In genomic region chr4:25483621-25483933, GRCm38 (mm10) we compare ENCODE assay signal across 24 mouse cellular contexts.
DNase-seq lines count a peak whose midpoint lies in the region; ATAC-seq and TF ChIP-seq lines count a peak whose summit lies in the region.
"Had no signal": no experiment of that assay in that cellular context is flagged by ENCODE, and none has a peak within 500 bp of the region (broad histone marks: within the 10 kb centered on the region; RNA-seq: fewer than 3 reads in every experiment).

No protein-coding gene starts in this region.

- in situ Hi-C loops in ES-E14 (cut with MboI; ENCODE audit: low sequenced_read_pairs in 2 of 2, unreplicated experiment in 2 of 2), result no loop called here

- H3K9me3 ChIP-seq in forebrain, embryonic 12.5 days, result no peaks in the 10 kb centered on the region
- H3K9me3 ChIP-seq in forebrain, embryonic 10.5 days, result no peaks in the 10 kb centered on the region
- no peaks in the 10 kb centered on the region for H3K9me3 ChIP-seq in hindbrain, embryonic 16.5 days (ENCODE audit: control insufficient read depth, low read length)
- H3K9me3 ChIP-seq in hindbrain, postnatal 0 days (ENCODE audit: low read length), result no peaks in the 10 kb centered on the region
- H3K9me3 ChIP-seq in ES-E14 (ENCODE audit: control insufficient read depth, insufficient read depth, low read depth, low read length), result no peaks in the 10 kb centered on the region
- H3K9me3 ChIP-seq in forebrain, postnatal 0 days (ENCODE audit: low read length), result no peaks in the 10 kb centered on the region
- no peaks in the 10 kb centered on the region for H3K9me3 ChIP-seq in intestine, embryonic 16.5 days (ENCODE audit: control insufficient read depth, low read length)
- H3K9me3 ChIP-seq: embryonic facial prominence, embryonic 15.5 days; G1E; heart, embryonic 12.5 days; liver, embryonic 13.5 days had no signal

- no peaks in the 10 kb centered on the region for H3K27me3 ChIP-seq in forebrain, embryonic 12.5 days
- no peaks in the 10 kb centered on the region for H3K27me3 ChIP-seq in forebrain, embryonic 10.5 days (ENCODE audit: poor library complexity, severe bottlenecking)
- H3K27me3 ChIP-seq in hindbrain, embryonic 16.5 days (replicated peaks; ENCODE audit: control insufficient read depth, insufficient read depth, low read length), result no peaks in the 10 kb centered on the region
- H3K27me3 ChIP-seq in hindbrain, postnatal 0 days (ENCODE audit: insufficient read depth, low read length), result no peaks in the 10 kb centered on the region
- H3K27me3 ChIP-seq in forebrain, postnatal 0 days (ENCODE audit: insufficient read depth, low read length), result no peaks in the 10 kb centered on the region
- no peaks in the 10 kb centered on the region for H3K27me3 ChIP-seq in intestine, embryonic 16.5 days (replicated peaks; ENCODE audit: control insufficient read depth, insufficient read depth, low read length)
- no peaks in the 10 kb centered on the region for H3K27me3 ChIP-seq in thymus, adult 2 months (ENCODE audit: control insufficient read depth, insufficient read depth, low read length)
- H3K27me3 ChIP-seq: embryonic facial prominence, embryonic 15.5 days; heart, embryonic 12.5 days; liver, embryonic 13.5 days had no signal

- no peak for DNase-seq in forebrain, embryonic 10.5 days (ENCODE audit: extremely low spot score, low spot score)
- no peak for DNase-seq in hindbrain, postnatal 0 days (ENCODE audit: low spot score)
- DNase-seq in ES-E14 (ENCODE audit: low read depth, low spot score), result peak; percentile 6
- no peak for DNase-seq in forebrain, postnatal 0 days
- no peak for DNase-seq in thymus, adult 2 months
- DNase-seq: adrenal gland, postnatal 14 days; cerebellum, adult 8-10 months; cerebellum, postnatal 36 days; embryo, embryonic 11 days; gastrocnemius, postnatal 14 days; heart, adult 11 months; heart, postnatal 10 days; layer of hippocampus, adult 9-11 months; liver, embryonic 13.5 days; lung, adult 2 months; lung, postnatal 14 days; thymus, postnatal 4 days had no signal

- H3K9ac ChIP-seq in forebrain, embryonic 12.5 days, result no peak overlapping the region
- no peak overlapping the region for H3K9ac ChIP-seq in hindbrain, embryonic 16.5 days (ENCODE audit: low read depth, low read length)
- no peak overlapping the region for H3K9ac ChIP-seq in hindbrain, postnatal 0 days (replicated peaks; ENCODE audit: low read length)
- no peak overlapping the region for H3K9ac ChIP-seq in ES-E14 (ENCODE audit: insufficient read depth, low read depth, low read length, poor library complexity, severe bottlenecking)
- H3K9ac ChIP-seq in forebrain, postnatal 0 days, result no peak overlapping the region
- H3K9ac ChIP-seq in intestine, embryonic 16.5 days (ENCODE audit: low read depth, low read length), result no peak overlapping the region
- H3K9ac ChIP-seq: embryonic facial prominence, embryonic 15.5 days; heart, embryonic 12.5 days; liver, embryonic 13.5 days had no signal

- TF ChIP-seq POLR2A in thymus, adult 2 months (IDR thresholded peaks at IDR 0.05; ENCODE audit: control insufficient read depth, extremely low read depth, insufficient read depth, low read length, poor library complexity), result no peak

- peaks cover 5% of the 10 kb centered on the region; the same call in 1 of the 2 replicates for H3K4me1 ChIP-seq in forebrain, embryonic 12.5 days
- peaks cover 5% of the 10 kb centered on the region; the same call in 1 of the 2 replicates for H3K4me1 ChIP-seq in forebrain, embryonic 10.5 days
- H3K4me1 ChIP-seq in hindbrain, embryonic 16.5 days (ENCODE audit: control insufficient read depth, insufficient read depth, low read depth, low read length), result 0 out of 2 replicates have a peak, but pooled peaks cover 2% of the 10 kb centered on the region
- H3K4me1 ChIP-seq in hindbrain, postnatal 0 days (ENCODE audit: insufficient read depth, low read length), result no peaks in the 10 kb centered on the region
- H3K4me1 ChIP-seq in ES-E14 (ENCODE audit: control insufficient read depth in 2 of 2, insufficient read depth in 2 of 2, low read length in 2 of 2, poor library complexity in 1 of 2), result 0 out of 4 replicates have a peak, but pooled peaks cover 0 to 2% of the 10 kb centered on the region in 2 experiments
- no peaks in the 10 kb centered on the region for H3K4me1 ChIP-seq in forebrain, postnatal 0 days (ENCODE audit: insufficient read depth)
- H3K4me1 ChIP-seq in intestine, embryonic 16.5 days (ENCODE audit: control insufficient read depth, insufficient read depth, low read length), result no peaks in the 10 kb centered on the region
- no peaks in the 10 kb centered on the region for H3K4me1 ChIP-seq in thymus, adult 2 months (replicated peaks; ENCODE audit: control insufficient read depth, insufficient read depth, low read length)
- H3K4me1 ChIP-seq: embryonic facial prominence, embryonic 15.5 days; heart, embryonic 12.5 days; liver, embryonic 13.5 days had no signal

- H3K27ac ChIP-seq in forebrain, embryonic 12.5 days, result 0 out of 2 replicates have a peak overlapping the region, but pooled peaks have one; percentile 42
- no peak overlapping the region for H3K27ac ChIP-seq in forebrain, embryonic 10.5 days
- H3K27ac ChIP-seq in hindbrain, embryonic 16.5 days (ENCODE audit: low read depth, low read length), result no peak overlapping the region; the same call in 1 of the 2 replicates
- H3K27ac ChIP-seq in hindbrain, postnatal 0 days, result no peak overlapping the region
- H3K27ac ChIP-seq in ES-E14 (ENCODE audit: insufficient read depth, low read depth, low read length, poor library complexity, severe bottlenecking), result no peak overlapping the region
- no peak overlapping the region for H3K27ac ChIP-seq in forebrain, postnatal 0 days (ENCODE audit: low read depth, low read length)
- H3K27ac ChIP-seq in intestine, embryonic 16.5 days (ENCODE audit: low read length), result no peak overlapping the region
- H3K27ac ChIP-seq in thymus, adult 2 months (ENCODE audit: control insufficient read depth, insufficient read depth, low read length), result no peak overlapping the region
- H3K27ac ChIP-seq: embryonic facial prominence, embryonic 15.5 days; kidney, postnatal 0 days; liver, embryonic 13.5 days had no signal

- no peak overlapping the region for H3K4me3 ChIP-seq in forebrain, embryonic 12.5 days (replicated peaks)
- H3K4me3 ChIP-seq in forebrain, embryonic 10.5 days, result no peak overlapping the region
- H3K4me3 ChIP-seq in hindbrain, embryonic 16.5 days (ENCODE audit: low read length), result no peak overlapping the region
- no peak overlapping the region for H3K4me3 ChIP-seq in hindbrain, postnatal 0 days (ENCODE audit: low read length)
- no peak overlapping the region for H3K4me3 ChIP-seq in ES-E14 (ENCODE audit: insufficient read depth in 1 of 2, low read depth in 1 of 2, low read length in 2 of 2, poor library complexity in 1 of 2, severe bottlenecking in 1 of 2)
- no peak overlapping the region for H3K4me3 ChIP-seq in forebrain, postnatal 0 days (ENCODE audit: low read depth, low read length)
- H3K4me3 ChIP-seq in intestine, embryonic 16.5 days (ENCODE audit: low read length), result no peak overlapping the region
- H3K4me3 ChIP-seq in thymus, adult 2 months (ENCODE audit: control insufficient read depth, insufficient read depth, low read length), result no peak overlapping the region
- H3K4me3 ChIP-seq: embryonic facial prominence, embryonic 15.5 days; heart, embryonic 12.5 days; liver, embryonic 13.5 days had no signal

- no peak overlapping the region for H3K4me2 ChIP-seq in forebrain, embryonic 12.5 days
- no peak overlapping the region for H3K4me2 ChIP-seq in hindbrain, embryonic 16.5 days (ENCODE audit: low read length)
- no peak overlapping the region for H3K4me2 ChIP-seq in hindbrain, postnatal 0 days (ENCODE audit: low read depth, low read length)
- no peak overlapping the region for H3K4me2 ChIP-seq in forebrain, postnatal 0 days (ENCODE audit: low read depth)
- no peak overlapping the region for H3K4me2 ChIP-seq in intestine, embryonic 16.5 days (ENCODE audit: low read depth, low read length)
- H3K4me2 ChIP-seq: embryonic facial prominence, embryonic 15.5 days; heart, embryonic 12.5 days; liver, embryonic 13.5 days had no signal

- no peaks in the 10 kb centered on the region for H3K36me3 ChIP-seq in forebrain, embryonic 12.5 days (replicated peaks)
- no peaks in the 10 kb centered on the region for H3K36me3 ChIP-seq in forebrain, embryonic 10.5 days (replicated peaks)
- H3K36me3 ChIP-seq in hindbrain, embryonic 16.5 days (ENCODE audit: control insufficient read depth, insufficient read depth, low read length), result no peaks in the 10 kb centered on the region
- no peaks in the 10 kb centered on the region for H3K36me3 ChIP-seq in hindbrain, postnatal 0 days (ENCODE audit: insufficient read depth, low read length)
- no peaks in the 10 kb centered on the region for H3K36me3 ChIP-seq in ES-E14 (ENCODE audit: control insufficient read depth, insufficient read depth, low read length, poor library complexity, severe bottlenecking)
- H3K36me3 ChIP-seq in forebrain, postnatal 0 days (ENCODE audit: insufficient read depth), result no peaks in the 10 kb centered on the region
- H3K36me3 ChIP-seq in intestine, embryonic 16.5 days (ENCODE audit: control insufficient read depth, insufficient read depth, low read length), result no peaks in the 10 kb centered on the region
- H3K36me3 ChIP-seq in thymus, adult 2 months (ENCODE audit: control insufficient read depth, insufficient read depth, low read length), result no peaks in the 10 kb centered on the region
- H3K36me3 ChIP-seq: embryonic facial prominence, embryonic 15.5 days; G1E; heart, embryonic 12.5 days; liver, embryonic 13.5 days had no signal

- ATAC-seq in forebrain, embryonic 12.5 days (ENCODE audit: low FRiP score), result no peak
- ATAC-seq in hindbrain, embryonic 16.5 days, result peak; percentile 52; the same call in 1 of the 2 replicates
- ATAC-seq in hindbrain, postnatal 0 days, result no peak
- peak; percentile 32; the same call in 1 of the 2 replicates for ATAC-seq in forebrain, postnatal 0 days
- ATAC-seq in intestine, embryonic 16.5 days, result no peak

- 26% methylated on average over 1 of the region's 1 CpGs for WGBS in forebrain, embryonic 12.5 days
- 11% methylated on average over 1 of the region's 1 CpGs for WGBS in forebrain, embryonic 10.5 days
- 11% methylated on average over 1 of the region's 1 CpGs for WGBS in hindbrain, embryonic 16.5 days
- WGBS in hindbrain, postnatal 0 days, result 12% methylated on average over 1 of the region's 1 CpGs
- 3% methylated on average over 1 of the region's 1 CpGs for WGBS in forebrain, postnatal 0 days
- WGBS in intestine, embryonic 16.5 days, result 18% methylated on average over 1 of the region's 1 CpGs
- 36% methylated on average over 1 of the region's 1 CpGs for WGBS in thymus, adult 2 months

- TF ChIP-seq CTCF in hindbrain, postnatal 0 days (IDR thresholded peaks at IDR 0.05; ENCODE audit: low read depth), result no peak
- no peak for TF ChIP-seq CTCF in forebrain, postnatal 0 days (IDR thresholded peaks at IDR 0.05; ENCODE audit: low read depth)
- no peak for TF ChIP-seq CTCF in thymus, adult 2 months (IDR thresholded peaks at IDR 0.05; ENCODE audit: borderline replicate concordance, control insufficient read depth, extremely low read depth, insufficient read depth, low read length, poor library complexity)

TF ChIP-seq in ES-E14, 5 proteins besides CTCF, POLR2A, EP300 and RAD21 (continues in another document):
- TF ChIP-seq HCFC1 (IDR thresholded peaks at IDR 0.05; ENCODE audit: borderline replicate concordance, insufficient read depth, low read length), result no peak
- TF ChIP-seq CHD2 (IDR thresholded peaks at IDR 0.05; ENCODE audit: low read depth, low read length), result no peak
- TF ChIP-seq ZC3H11A (IDR thresholded peaks at IDR 0.05; ENCODE audit: borderline replicate concordance, low read depth, low read length), result no peak

Comparison
In these comparisons a context has a peak if more than half of its experiments do, and no peak if none do; other contexts are left out.
1. ATAC-seq: peak in hindbrain, embryonic 16.5 days (single experiment) and forebrain, postnatal 0 days (single experiment); none in forebrain, embryonic 12.5 days (single experiment), hindbrain, postnatal 0 days (single experiment) and intestine, embryonic 16.5 days (single experiment).